Mouse (Mus musculus): Measurements from ENCODE around the gene Noxred1. TPM values are rescaled to one million over a fixed set of nuclear protein-coding genes. Genes with fewer than 3 reads are reported as not detected.

Noxred1 gene
- total RNA-seq (2012; rRNA removed), result 5.1 and 5.2 TPM in 2 replicates
- total RNA-seq (2014; rRNA removed), result 6.9 and 8.0 TPM in 2 replicates
- polyA plus RNA-seq (2012; ENCODE audit: insufficient read length, low read depth), result 10.0 and 10.4 TPM in 2 replicates

DNA sequence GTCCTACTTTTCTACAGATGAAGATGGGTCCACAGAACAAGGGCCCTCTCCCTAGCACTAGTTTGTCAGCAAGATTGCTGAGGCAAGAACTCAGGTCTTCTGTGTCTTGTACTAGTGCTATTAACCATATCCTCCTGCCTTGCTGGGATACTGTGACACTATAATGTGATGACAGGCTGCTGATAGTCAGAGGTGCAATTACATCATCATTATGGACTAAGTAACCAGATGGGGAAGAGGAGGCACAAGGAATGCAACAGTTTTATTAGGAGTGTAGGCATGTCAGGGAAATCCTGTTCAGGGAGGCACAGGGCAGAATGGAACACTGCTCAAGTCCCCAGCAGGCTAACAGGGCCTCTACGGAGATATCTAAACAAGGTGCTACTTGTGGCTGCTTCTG is at the start of gene Noxred1:
Gene Noxred1 (minus strand): TSS at position 101 of the 400 bp plus-strand sequence.
- no peak for DNase-seq (ENCODE audit: extremely low read depth)
- Histone ChIP-seq H3K36me3 (replicated peaks in 1 of 2; ENCODE audit: control insufficient read depth in 1 of 2, insufficient read depth in 1 of 2, low read length in 1 of 2) (peaks cover 39 to 51% of the 10 kb centered on the region in 2 experiments), H3K9me3 (replicated peaks; ENCODE audit: low read length) (peaks cover 3% of the 10 kb centered on the region), H3K27ac (ENCODE audit: insufficient read depth, low read depth) (0 out of 2 replicates have a peak within 1 kb of the TSS, but pooled peaks have one; percentile 17), H3K9ac (ENCODE audit: insufficient read depth, low read depth) (no peak within 1 kb of the TSS), H3K27me3 (replicated peaks) (no peaks in the 10 kb centered on the region), H3K4me3 (replicated peaks in 1 of 3; ENCODE audit: low read depth in 2 of 3, low read length in 2 of 3, poor library complexity in 1 of 3) (no peak within 1 kb of the TSS), H3K4me2 (ENCODE audit: insufficient read depth, low read depth, poor library complexity, severe bottlenecking) (no peak within 1 kb of the TSS), H3K4me1 (ENCODE audit: control insufficient read depth in 1 of 2, insufficient read depth in 2 of 2) (peaks cover 12 to 19% of the 10 kb centered on the region in 2 experiments), H3K79me2 (replicated peaks; ENCODE audit: control insufficient read depth, extremely low read depth, insufficient read depth, poor library complexity, severe bottlenecking) (no peaks in the 10 kb centered on the region)
- in situ Hi-C loops (cut with MboI; ENCODE audit: low pct_ligation_motif_present, low pct_unique_long_range_greater_than_20kb, low sequenced_read_pairs) (no loop called here), dilution Hi-C loops (cut with MboI; ENCODE audit: extremely low pct_ligation_motif_present, extremely low pct_unique_long_range_greater_than_20kb, low sequenced_read_pairs) (no loop called here)
- TF ChIP-seq POLR2AphosphoS2 (IDR thresholded peaks at IDR 0.05; ENCODE audit: low read depth, low read length) (no peak), NELFE (IDR thresholded peaks at IDR 0.05; ENCODE audit: low read depth, low read length) (no peak), JUN (IDR thresholded peaks at IDR 0.05; ENCODE audit: insufficient read depth, low read depth, low read length) (no peak), SMC3 (IDR thresholded peaks at IDR 0.05; ENCODE audit: low read depth, low read length) (no peak), NRF1 (IDR thresholded peaks at IDR 0.05; ENCODE audit: low read depth, low read length) (no peak), PAX5 (IDR thresholded peaks at IDR 0.05; ENCODE audit: low read length) (no peak), RAD21 (IDR thresholded peaks at IDR 0.05; ENCODE audit: low read depth, low read length) (no peak), IRF4 (IDR thresholded peaks at IDR 0.05; ENCODE audit: low read depth, low read length) (no peak), USF1 (IDR thresholded peaks at IDR 0.05; ENCODE audit: low read depth, low read length) (no peak), EP300 (IDR thresholded peaks at IDR 0.05; ENCODE audit: low read length) (no peak), HCFC1 (IDR thresholded peaks at IDR 0.05; ENCODE audit: low read depth, low read length) (no peak), MYC (IDR thresholded peaks at IDR 0.05; ENCODE audit: low read depth, low read length) (no peak), BHLHE40 (IDR thresholded peaks at IDR 0.05; ENCODE audit: low read depth, low read length) (no peak), KAT2A (IDR thresholded peaks at IDR 0.05; ENCODE audit: insufficient replicate concordance, low read length) (no peak)

DNA sequence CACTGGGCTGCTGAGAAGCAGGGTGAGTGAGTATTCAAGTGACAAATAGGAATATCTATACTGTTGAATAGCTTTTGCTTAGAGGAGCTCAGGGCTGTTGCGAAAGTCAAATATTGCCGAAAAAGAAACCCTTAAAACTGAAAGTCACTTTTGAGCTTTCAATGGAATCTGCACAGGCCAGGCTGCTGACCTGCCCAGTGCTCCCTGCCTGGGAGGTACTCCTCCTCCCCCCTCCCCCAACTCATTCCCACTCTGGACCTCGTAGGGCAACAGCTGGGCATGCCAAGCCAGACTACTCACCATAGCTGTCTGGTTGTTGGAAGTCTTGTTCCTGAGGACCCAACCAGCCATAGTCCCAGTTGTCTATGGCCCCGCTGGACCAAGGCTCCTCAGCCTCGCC is 46.2 kb upstream of the Noxred1 start:
- Histone ChIP-seq H3K9ac (ENCODE audit: insufficient read depth, low read depth) (no peak overlapping the region), H3K27me3 (replicated peaks) (no peaks in the 10 kb centered on the region), H3K27ac (ENCODE audit: insufficient read depth, low read depth) (no peak overlapping the region), H3K9me3 (replicated peaks; ENCODE audit: low read length) (peaks cover 6% of the 10 kb centered on the region), H3K4me2 (ENCODE audit: insufficient read depth, low read depth, poor library complexity, severe bottlenecking) (no peak overlapping the region), H3K36me3 (replicated peaks in 1 of 2; ENCODE audit: control insufficient read depth in 1 of 2, insufficient read depth in 1 of 2, low read length in 1 of 2) (peaks cover 0 to 4% of the 10 kb centered on the region in 2 experiments), H3K4me3 (replicated peaks in 1 of 3; ENCODE audit: low read depth in 2 of 3, low read length in 2 of 3, poor library complexity in 1 of 3) (no peak overlapping the region), H3K79me2 (replicated peaks; ENCODE audit: control insufficient read depth, extremely low read depth, insufficient read depth, poor library complexity, severe bottlenecking) (no peaks in the 10 kb centered on the region), H3K4me1 (ENCODE audit: control insufficient read depth in 1 of 2, insufficient read depth in 2 of 2) (peaks cover 6 to 7% of the 10 kb centered on the region in 2 experiments)
- in situ Hi-C loops (cut with MboI; ENCODE audit: low pct_ligation_motif_present, low pct_unique_long_range_greater_than_20kb, low sequenced_read_pairs) (no loop called here), dilution Hi-C loops (cut with MboI; ENCODE audit: extremely low pct_ligation_motif_present, extremely low pct_unique_long_range_greater_than_20kb, low sequenced_read_pairs) (no loop called here)
- DNase-seq (ENCODE audit: extremely low read depth), result no peak
- TF ChIP-seq ZNF384 (IDR thresholded peaks at IDR 0.05; ENCODE audit: low read depth, low read length) (no peak), ELF1 (IDR thresholded peaks at IDR 0.05; ENCODE audit: low read depth, low read length) (no peak), CHD1 (IDR thresholded peaks at IDR 0.05; ENCODE audit: low read depth, low read length) (no peak), NELFE (IDR thresholded peaks at IDR 0.05; ENCODE audit: low read depth, low read length) (no peak), USF2 (conservative IDR thresholded peaks at IDR 0.05; ENCODE audit: low read depth, low read length) (no peak), CTCF (conservative IDR thresholded peaks at IDR 0.05 in 1 of 2, IDR thresholded peaks at IDR 0.05 in 1 of 2; ENCODE audit: low read depth in 2 of 2, low read length in 2 of 2) (no peak), RAD21 (IDR thresholded peaks at IDR 0.05; ENCODE audit: low read depth, low read length) (no peak), MEF2A (IDR thresholded peaks at IDR 0.05; ENCODE audit: borderline replicate concordance, low read depth, low read length) (no peak), JUND (conservative IDR thresholded peaks at IDR 0.05; ENCODE audit: low read depth, low read length) (no peak), SIN3A (IDR thresholded peaks at IDR 0.05; ENCODE audit: low read length) (no peak), ETS1 (conservative IDR thresholded peaks at IDR 0.05; ENCODE audit: low read depth, low read length) (no peak), NRF1 (IDR thresholded peaks at IDR 0.05; ENCODE audit: low read depth, low read length) (no peak), USF1 (IDR thresholded peaks at IDR 0.05; ENCODE audit: low read depth, low read length) (no peak), GABPA (IDR thresholded peaks at IDR 0.05; ENCODE audit: insufficient replicate concordance, low read depth, low read length) (no peak), POLR2A (IDR thresholded peaks at IDR 0.05; ENCODE audit: low read depth, low read length) (no peak), ZC3H11A (IDR thresholded peaks at IDR 0.05; ENCODE audit: low read depth, low read length) (no peak), POLR2AphosphoS2 (IDR thresholded peaks at IDR 0.05; ENCODE audit: low read depth, low read length) (no peak), MXI1 (IDR thresholded peaks at IDR 0.05; ENCODE audit: low read depth, low read length) (no peak), BHLHE40 (IDR thresholded peaks at IDR 0.05; ENCODE audit: low read depth, low read length) (no peak), MAFK (IDR thresholded peaks at IDR 0.05; ENCODE audit: insufficient replicate concordance, low read length) (no peak)

Measured in CH12.LX (cell line).